8 mouse cellular contexts compared by ENCODE assay signal in the genomic region with DNA sequence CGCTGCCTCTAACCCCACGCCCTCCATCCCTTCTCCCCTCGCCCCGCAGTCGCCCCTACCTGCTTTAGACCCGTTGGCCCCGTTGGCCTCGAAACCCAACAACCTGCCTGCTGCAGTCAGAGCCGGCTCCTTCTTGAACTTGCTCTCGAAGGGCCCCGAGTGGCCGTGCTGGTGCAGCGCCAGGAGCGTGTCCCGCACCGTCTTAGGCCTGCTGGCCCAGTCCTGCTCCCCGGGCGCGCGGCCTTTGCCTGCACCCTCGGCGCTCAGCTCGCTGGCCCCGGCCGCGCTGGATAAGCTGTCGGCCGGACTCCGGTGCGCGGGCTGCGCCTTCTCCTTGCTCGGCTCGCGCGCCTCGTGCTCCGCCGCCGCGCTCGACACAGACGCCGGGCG. TPM values are rescaled to one million over a fixed set of nuclear protein-coding genes. Genes with fewer than 3 reads are reported as not detected.
A peak's percentile ranks its signal among the peaks of the same experiment; 100 is the strongest.
DNase-seq lines count a peak whose midpoint lies in the region; ATAC-seq lines count a peak whose summit lies in the region.

No protein-coding gene starts in this region.

- peak overlapping the region; percentile 96 for H3K4me2 ChIP-seq in hindbrain, embryonic 16.5 days (ENCODE audit: low read length)

- peak; percentile 55 for DNase-seq in embryo, embryonic 10 days (ENCODE audit: low spot score)
- DNase-seq in embryo, embryonic 9.5 days (ENCODE audit: extremely low spot score) = no peak
- DNase-seq in thymus, adult 18-20 months = peak; percentile 48 to 60
- no peak for DNase-seq in thymus, postnatal 25 days
- peak; percentile 44 for DNase-seq in forebrain, embryonic 10.5 days (ENCODE audit: extremely low spot score, low spot score)
- DNase-seq in midbrain, embryonic 10.5 days (ENCODE audit: low spot score) = peak; percentile 63
- peak; percentile 50 for DNase-seq in testis, postnatal 14 days (ENCODE audit: low spot score)

- H3K27ac ChIP-seq in forebrain, embryonic 10.5 days = peak overlapping the region; percentile 98
- H3K27ac ChIP-seq in hindbrain, embryonic 16.5 days (ENCODE audit: low read depth, low read length) = peak overlapping the region; percentile 100
- H3K27ac ChIP-seq in midbrain, embryonic 10.5 days (replicated peaks) = peak overlapping the region; percentile 98

- H3K4me1 ChIP-seq in forebrain, embryonic 10.5 days = peaks cover 93% of the 10 kb centered on the region
- H3K4me1 ChIP-seq in hindbrain, embryonic 16.5 days (ENCODE audit: control insufficient read depth, insufficient read depth, low read depth, low read length) = peaks cover 44% of the 10 kb centered on the region
- peaks cover 84% of the 10 kb centered on the region for H3K4me1 ChIP-seq in midbrain, embryonic 10.5 days

- WGBS in forebrain, embryonic 10.5 days = 0% methylated on average over 40 of the region's 45 CpGs
- WGBS in hindbrain, embryonic 16.5 days = under 1% methylated on average over 44 of the region's 45 CpGs
- under 1% methylated on average over 44 of the region's 45 CpGs for WGBS in midbrain, embryonic 10.5 days

- peaks cover 13% of the 10 kb centered on the region; the same call in 1 of the 2 replicates for H3K27me3 ChIP-seq in forebrain, embryonic 10.5 days (ENCODE audit: poor library complexity, severe bottlenecking)
- H3K27me3 ChIP-seq in hindbrain, embryonic 16.5 days (replicated peaks; ENCODE audit: control insufficient read depth, insufficient read depth, low read length) = no peaks in the 10 kb centered on the region
- H3K27me3 ChIP-seq in midbrain, embryonic 10.5 days (ENCODE audit: low read depth, poor library complexity, severe bottlenecking) = peaks cover 14% of the 10 kb centered on the region

- H3K36me3 ChIP-seq in forebrain, embryonic 10.5 days (replicated peaks) = peaks cover 31% of the 10 kb centered on the region
- 0 out of 2 replicates have a peak, but pooled peaks cover 4% of the 10 kb centered on the region for H3K36me3 ChIP-seq in hindbrain, embryonic 16.5 days (ENCODE audit: control insufficient read depth, insufficient read depth, low read length)
- peaks cover 23% of the 10 kb centered on the region for H3K36me3 ChIP-seq in midbrain, embryonic 10.5 days

- no peaks in the 10 kb centered on the region for H3K9me3 ChIP-seq in forebrain, embryonic 10.5 days
- no peaks in the 10 kb centered on the region for H3K9me3 ChIP-seq in hindbrain, embryonic 16.5 days (ENCODE audit: control insufficient read depth, low read length)
- no peaks in the 10 kb centered on the region for H3K9me3 ChIP-seq in midbrain, embryonic 10.5 days (replicated peaks)

- H3K4me3 ChIP-seq in forebrain, embryonic 10.5 days = peak overlapping the region; percentile 99
- peak overlapping the region; percentile 99 for H3K4me3 ChIP-seq in hindbrain, embryonic 16.5 days (ENCODE audit: low read length)
- H3K4me3 ChIP-seq in midbrain, embryonic 10.5 days = peak overlapping the region; percentile 96

- ATAC-seq in hindbrain, embryonic 16.5 days = no peak

- H3K9ac ChIP-seq in hindbrain, embryonic 16.5 days (ENCODE audit: low read depth, low read length) = peak overlapping the region; percentile 96

RNA-seq across cellular contexts. Expression of a gene that starts 1.4 kb away (rescaled TPM):
- 3.0 and 3.4 TPM in 2 replicates for polyA plus RNA-seq in forebrain, embryonic 10.5 days (2016; fragmentation: Nextera tagmentation; extraction: Ambion mirVana)
- 8.0 and 8.2 TPM in 2 replicates for polyA plus RNA-seq in hindbrain, embryonic 16.5 days (2015; fragmentation: Nextera tagmentation; extraction: Ambion mirVana)
- 3.8 and 4.0 TPM in 2 replicates for polyA plus RNA-seq in midbrain, embryonic 10.5 days (2016; fragmentation: Nextera tagmentation; extraction: Ambion mirVana)

Comparison
In these comparisons a context has a peak if more than half of its experiments do, and no peak if none do; other contexts are left out.
1. DNase-seq: peak in embryo, embryonic 10 days (single experiment), thymus, adult 18-20 months (2 of 2), forebrain, embryonic 10.5 days (single experiment), midbrain, embryonic 10.5 days (single experiment) and testis, postnatal 14 days (single experiment); none in embryo, embryonic 9.5 days (single experiment) and thymus, postnatal 25 days (single experiment).
2. Peak in every context shown above with its lines, with median percentiles within 50 percentile points of each other: H3K27ac ChIP-seq and H3K4me3 ChIP-seq.